Mouse (Mus musculus): ENCODE data around the gene Aldh1a1.
"Not testable (repeated sequence)": the region's sequence is repeated elsewhere in the genome, so short reads cannot be mapped to it uniquely, and the experiment has no call there.

Gene Aldh1a1

DNA sequence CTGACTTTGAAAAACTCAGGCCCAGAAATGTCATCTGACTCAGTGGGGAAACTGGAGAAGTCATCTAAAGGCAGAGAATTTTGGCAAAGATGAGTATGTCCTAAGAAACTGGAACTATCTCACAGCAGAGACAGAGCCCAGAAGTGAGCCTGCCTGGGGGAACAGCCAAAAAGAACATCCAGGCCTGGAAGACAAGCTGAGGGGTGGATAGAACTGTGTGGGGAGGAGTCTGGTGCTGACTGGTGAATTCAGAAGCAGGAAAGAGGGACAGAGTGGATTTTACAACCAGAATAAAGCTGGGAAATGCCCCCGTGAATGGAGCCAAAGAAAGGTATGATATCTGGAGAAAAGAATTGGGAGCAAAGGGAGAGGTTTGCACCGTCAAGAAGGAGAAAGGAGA lies at the start of gene Aldh1a1:
Gene Aldh1a1 (plus strand): TSS at position 225 of the 400 bp plus-strand sequence.
- no peak for DNase-seq (ENCODE audit: extremely low read depth, low read depth)

DNA sequence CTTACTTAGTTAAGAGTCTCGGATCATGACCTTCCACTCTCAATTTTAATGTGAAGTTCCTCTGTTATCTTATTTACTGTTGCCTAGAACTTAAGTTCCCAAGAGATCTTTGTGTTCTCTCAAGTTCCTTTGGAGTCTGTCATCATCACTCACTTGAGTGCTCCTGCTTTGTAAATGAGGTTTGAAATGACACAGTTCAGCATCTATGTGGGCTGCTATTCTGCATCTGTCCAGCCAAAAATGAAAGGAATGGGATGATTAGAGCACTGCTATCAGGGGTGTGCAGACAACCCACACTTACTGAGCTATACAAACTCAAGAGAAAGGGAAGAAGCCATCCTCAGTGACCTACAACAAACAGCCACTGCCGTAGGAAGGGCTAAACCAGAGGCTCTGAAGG lies 44.7 kb upstream of the Aldh1a1 start:
- no peak for DNase-seq (ENCODE audit: extremely low read depth, low read depth)

DNA sequence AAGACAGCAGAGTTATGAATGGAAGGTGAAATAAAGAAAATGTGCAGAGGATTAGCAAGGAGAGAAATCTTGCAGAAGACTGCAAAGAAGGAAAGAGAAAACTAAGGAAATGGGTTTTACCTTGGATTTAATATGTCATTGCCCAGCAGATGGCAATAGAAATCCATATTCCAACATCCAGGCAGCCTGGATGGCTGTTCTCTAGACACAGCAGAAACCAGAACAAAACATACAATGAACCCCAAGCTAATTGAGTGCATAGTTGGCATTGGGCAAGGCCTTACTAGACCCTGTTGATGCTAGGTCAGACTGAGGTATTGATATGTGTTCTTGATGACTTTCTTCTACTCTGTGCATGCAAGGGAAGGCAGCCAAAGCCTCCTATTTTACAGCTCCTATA lies 43.0 kb upstream of the Aldh1a1 start:
- no peak for DNase-seq (ENCODE audit: extremely low read depth, low read depth)

DNA sequence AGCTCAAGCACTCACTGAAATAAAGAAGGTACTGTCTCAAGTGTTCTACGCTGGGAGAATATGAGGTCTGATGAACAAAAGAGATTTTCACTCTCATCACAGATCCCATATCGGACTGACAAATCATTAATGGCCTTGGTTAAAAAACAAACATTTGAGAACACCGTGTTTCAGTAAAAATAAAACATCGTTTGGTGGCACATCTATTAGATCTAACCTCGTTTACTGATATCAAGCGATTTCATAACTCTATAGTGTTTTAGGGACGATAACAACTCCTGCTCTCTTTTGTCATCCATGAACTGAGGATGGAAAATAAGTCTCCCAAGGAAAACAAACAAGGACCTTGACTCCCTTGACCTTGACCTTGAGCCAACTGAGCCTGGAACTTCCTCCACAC lies 41.5 kb upstream of the Aldh1a1 start:
- DNase-seq (ENCODE audit: extremely low read depth, low read depth) = no peak

DNA sequence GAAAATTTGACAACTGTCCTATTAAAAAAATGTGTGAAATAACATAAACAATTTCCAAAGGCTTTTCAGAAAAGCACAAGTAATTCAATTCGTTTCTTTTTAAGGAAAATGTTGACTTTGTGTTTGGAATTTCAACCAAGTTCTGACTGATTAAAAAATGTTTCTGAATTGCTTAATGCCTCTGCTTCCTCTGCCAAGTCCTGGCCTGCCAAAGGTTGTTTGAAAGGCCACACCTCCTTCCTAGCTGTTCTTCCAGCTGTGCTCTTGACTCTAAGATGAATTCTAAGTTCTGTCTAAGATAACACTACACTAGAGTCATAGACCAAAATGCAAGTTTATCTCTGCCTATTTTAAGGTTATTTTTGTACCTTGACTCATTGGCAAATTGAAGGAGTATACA lies 8.0 kb upstream of the Aldh1a1 start:
- no peak for DNase-seq (ENCODE audit: extremely low read depth, low read depth)

DNA sequence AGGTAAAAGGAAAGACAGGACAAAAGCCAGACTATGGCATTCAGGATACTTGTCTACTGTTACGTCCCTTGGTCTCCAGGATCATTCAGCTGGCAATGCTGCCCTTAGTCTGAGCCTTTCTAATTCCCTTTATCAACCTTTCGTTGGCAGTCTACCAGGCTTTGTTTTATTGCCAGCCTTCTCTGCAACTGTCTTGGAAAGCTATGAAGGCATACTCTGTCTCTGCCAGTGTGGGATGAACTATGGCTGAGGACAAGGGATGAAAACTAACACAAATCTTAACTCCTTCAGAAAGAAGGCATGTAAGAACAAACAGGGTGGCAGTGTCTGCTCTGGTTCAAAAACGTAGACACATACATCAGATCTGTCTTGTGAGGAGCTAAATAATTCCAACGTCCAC lies 565 bp upstream of the Aldh1a1 start:
- no peak for DNase-seq (ENCODE audit: extremely low read depth, low read depth)

DNA sequence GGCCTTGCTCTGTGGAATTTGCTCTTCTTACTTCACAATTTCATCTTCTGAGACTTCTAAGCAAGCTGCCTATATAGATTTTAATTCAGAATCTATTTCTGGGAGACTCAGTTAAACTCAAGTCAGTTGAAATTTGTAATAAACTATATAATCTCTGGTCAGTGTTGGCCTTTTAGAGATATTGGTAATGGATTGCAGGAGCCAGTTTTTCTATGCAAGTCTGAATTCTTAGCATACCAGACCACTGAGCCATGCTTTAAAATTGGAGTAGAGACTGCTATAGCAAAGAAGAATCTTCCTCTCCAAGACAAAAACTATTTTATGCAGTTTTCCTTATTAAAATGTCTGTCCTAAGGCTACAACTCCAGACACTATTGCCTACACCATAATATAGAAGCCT lies 4.0 kb downstream of the Aldh1a1 start:
- no peak for DNase-seq (ENCODE audit: extremely low read depth, low read depth)

DNA sequence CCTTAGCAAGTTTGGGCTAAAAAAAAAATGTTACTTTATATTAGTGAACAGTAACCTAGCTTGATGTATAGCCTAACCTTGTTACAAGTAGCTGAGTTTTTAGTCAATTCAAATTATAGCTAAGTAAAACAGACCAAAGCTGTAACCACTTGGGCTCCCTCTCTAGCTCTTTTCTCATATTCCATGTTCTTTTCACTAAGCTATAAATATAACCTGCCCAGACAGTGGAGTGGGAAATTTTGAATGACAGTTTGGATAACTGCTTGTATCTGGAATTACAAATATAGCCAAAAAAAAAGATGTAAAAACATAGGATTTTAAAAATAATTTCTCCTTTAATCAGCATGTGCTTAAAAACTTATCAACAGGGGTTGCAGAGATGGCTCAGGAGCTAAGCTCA lies 12.8 kb downstream of the Aldh1a1 start:
- no peak for DNase-seq (ENCODE audit: extremely low read depth, low read depth)

DNA sequence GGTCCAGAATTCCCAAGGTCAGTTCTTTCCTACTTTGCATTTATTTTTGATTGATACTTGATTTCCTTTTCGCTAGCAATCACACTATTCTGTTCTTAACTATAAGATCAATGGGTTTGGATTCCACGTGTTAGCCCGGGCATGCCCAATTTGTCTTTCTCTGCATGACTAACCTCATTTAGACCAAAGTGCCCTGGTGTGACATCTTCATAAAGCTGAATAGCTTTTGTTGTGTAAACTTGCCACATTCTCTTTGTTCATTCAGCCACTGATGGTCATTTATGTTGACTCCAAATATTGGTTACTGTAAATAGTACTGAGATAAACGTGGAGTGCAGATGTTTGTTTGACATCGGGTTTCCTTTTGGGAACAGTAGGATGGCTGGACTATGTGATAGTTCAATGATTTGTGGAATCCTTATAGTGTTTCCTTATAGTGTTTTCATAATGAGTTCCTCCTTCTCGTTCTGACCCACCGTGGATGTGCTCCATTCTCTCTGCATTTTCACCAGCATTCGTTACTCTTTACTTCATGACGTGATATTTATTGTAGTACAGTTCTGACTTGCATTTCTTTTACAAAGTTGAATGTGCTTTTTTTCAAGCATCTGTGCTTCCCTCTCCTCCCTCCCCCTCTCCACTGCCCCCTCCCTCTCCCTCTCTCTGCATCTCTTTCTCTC lies 14.6 kb downstream of the Aldh1a1 start:
- DNase-seq (ENCODE audit: extremely low read depth, low read depth) = no peak

DNA sequence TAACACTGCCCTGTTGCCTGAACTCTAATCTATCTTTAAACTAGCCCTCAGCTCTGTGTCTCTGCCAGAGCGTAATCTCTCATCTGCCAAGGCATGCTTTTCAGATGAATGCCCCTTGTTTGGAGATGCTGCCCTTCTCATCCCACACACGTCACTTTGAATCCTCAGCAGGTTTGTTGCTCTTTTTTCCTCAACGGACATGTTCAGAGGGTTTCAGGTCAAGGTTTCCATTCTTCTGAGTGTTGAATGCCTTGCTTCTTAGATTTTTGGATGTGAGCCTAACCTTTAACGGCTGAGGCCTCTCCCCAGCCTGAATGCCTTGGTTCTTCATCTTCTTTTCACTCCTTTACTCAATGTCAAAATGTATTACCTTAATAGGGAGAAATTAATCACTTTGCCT lies 16.1 kb downstream of the Aldh1a1 start:
- no peak for DNase-seq (ENCODE audit: extremely low read depth, low read depth)

DNA sequence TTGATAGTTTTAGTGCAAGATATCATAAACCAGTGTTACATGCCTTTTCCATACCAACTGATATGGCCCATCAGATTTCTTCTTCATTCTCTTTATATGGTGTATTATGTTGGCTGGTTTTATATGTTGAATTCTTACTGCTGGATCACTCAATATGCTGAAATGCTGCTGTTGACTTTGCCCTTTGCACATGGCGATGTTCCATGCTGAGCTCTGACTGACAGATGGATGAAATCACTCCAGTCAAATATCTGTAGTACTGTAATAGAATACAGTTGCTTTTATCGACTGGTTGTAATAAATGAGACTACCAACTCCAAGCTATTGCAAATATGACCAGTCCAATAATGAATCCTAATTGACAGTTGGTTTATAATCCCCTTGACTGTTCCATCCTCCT lies 19.5 kb downstream of the Aldh1a1 start:
- no peak for DNase-seq (ENCODE audit: extremely low read depth, low read depth)

DNA sequence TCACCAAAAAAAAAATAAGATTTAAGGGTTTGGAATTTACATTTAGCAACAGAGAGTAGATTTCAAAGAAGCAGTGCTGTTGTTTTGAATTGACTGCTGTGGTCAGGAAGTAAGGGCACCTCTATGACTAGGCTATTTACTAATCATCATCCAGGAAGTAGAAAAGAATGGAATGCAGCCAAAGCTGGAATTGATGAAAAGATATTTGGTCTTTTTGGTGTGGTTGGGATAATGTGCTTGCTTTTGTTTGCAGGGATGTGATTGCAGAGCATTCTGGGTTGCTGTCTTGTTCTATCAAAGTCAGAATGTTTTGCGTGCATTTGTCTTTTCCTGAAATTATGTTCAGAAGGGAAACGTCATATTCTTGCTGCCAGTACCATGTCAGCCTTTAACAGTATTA lies 20.7 kb downstream of the Aldh1a1 start:
- DNase-seq (ENCODE audit: extremely low read depth, low read depth) = no peak

DNA sequence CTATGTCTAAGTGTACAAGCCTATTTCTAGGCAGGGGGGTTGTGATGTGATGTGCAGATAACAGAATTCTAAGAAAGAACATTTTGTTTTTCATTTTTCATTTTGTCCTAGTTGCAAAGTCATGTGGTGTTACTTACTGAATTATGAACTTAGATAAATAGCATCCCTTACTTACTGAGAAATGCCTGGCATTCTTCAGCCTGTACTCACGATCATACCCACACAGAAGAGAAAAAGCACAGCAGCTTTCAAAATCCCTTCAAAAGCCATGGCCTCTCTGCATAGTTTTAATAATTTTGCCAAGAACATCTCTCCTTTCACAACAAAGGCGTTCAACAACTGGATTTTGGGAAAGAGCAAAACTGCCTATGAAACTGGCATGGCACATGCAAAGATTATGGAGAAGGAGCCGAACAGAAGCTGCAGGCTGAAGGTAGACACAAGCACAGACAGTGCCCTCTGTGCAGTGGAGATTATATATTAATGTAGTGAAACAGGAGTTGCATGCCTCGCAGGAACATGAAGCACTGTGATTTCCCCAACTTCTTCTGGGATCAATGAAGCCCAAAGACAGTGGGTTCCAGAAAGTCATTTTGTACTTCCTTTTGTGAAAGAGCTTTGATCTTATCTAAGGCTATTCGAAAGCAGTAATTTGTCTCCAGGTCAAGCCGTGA lies 21.3 kb downstream of the Aldh1a1 start:
- DNase-seq (ENCODE audit: extremely low read depth, low read depth) = no peak

DNA sequence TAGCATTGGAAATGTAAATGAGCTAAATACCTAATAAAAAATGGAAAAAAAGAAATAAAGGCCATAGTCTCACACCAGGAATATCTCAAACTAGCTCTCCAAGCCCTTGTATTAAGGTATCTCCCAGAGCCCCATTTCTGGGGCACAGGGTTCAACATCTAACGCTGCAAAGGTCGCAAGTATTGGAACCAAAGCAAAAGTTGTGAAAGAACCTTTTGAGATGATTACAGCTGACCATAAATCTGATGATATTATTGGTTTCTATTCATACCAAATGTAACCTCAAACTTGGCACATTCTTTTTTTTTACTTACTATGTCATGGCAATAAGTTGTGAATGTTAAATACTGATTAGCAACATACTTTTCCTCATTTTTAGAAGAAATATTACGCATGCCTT lies 24.0 kb downstream of the Aldh1a1 start:
- no peak for DNase-seq (ENCODE audit: extremely low read depth, low read depth)

DNA sequence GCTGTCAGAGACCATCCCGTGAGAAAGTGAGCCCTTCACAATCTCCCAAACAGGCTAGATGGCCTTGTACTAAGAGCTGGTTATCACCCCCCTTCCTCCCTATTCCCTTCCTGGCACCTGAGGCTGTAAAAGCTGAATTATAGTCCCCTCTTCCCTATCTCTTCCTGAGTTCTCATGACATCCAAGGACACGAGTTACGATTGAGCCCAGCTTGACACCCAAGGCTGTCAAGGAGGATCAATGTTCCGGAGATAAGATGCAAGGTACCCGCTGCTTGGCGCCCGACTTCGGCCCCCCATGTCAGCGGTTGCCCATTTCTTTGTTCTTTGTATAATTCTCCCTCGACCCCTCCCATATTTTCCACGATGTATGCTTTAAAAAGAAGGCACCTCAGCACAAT lies 36.6 kb downstream of the Aldh1a1 start:
- not testable (repeated sequence) for DNase-seq (ENCODE audit: extremely low read depth, low read depth)

DNA sequence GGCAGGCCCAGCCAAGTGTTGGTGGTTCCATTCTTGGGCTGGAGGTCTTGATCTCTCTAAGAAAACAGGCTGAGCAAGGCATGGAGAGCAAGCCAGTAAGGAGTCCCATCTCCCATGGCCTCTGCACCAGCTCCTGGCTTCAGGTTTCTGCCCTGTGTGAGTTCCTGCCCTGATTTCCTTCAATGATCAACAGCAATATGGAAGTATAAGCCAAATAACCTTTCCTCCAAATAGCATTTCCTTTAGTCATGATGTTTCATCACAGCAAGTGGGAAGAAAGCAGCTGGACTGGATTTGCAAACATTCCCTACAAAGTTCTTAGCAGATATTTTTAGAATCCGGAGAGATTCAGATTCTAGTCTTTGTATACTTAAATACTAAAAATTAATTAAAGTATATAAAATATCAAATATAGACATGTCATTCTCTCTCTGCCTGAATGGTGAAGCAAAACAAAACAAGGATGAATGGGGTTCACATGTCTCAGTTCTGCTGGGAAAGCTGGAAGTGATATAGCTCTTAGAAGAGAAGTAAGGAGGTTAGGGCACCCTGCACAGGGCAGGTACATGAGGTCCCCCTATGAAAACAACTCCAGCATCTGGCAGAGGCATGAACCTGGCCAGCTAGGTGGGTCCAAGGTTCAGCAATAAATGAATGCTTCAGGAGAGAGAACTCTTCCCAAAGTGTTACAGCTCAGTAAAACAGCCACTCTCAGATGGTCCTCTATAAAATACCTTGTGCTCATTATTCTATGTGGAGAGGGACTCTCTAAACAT lies 37.6 kb downstream of the Aldh1a1 start:
- no peak for DNase-seq (ENCODE audit: extremely low read depth, low read depth)

DNA sequence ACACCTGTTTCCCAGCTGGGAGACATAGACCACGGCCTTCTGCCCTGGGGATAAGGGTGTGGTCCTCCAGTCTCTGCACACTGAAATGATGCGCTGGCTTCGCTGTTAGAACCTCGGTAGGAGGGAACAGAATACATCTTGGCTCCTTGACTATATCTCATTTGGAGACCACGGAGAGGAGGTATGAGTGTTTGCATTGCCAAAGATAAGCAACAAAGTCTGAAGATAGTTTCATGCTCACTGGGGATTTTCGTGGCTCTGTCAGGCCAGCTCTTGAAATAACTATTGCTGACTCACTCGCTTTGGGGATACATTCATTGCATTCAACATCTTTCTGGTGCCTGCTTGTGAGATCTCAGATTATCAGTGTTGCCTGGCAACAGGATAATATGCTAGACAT lies 44.0 kb downstream of the Aldh1a1 start:
- DNase-seq (ENCODE audit: extremely low read depth, low read depth) = no peak

DNA sequence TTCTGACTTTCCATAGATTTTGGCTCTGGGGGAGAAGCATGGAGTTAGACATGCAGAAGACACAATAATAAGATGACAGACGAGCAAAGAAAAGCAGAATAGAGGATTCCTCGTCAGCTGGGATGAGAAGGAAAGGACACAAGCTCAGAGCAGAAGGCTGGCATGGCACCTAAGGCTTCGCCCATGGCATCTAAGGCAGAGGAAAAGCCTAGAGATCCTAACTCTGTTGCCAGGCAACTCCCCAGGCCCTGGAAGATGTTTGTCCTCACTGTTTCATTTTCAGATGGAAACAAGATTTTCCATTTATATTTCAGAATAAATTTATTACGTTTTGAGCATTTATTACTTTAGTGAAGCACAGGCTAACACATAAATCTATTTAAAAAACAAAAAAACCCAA lies 48.5 kb downstream of the Aldh1a1 start:
- no peak for DNase-seq (ENCODE audit: extremely low read depth, low read depth)

DNA sequence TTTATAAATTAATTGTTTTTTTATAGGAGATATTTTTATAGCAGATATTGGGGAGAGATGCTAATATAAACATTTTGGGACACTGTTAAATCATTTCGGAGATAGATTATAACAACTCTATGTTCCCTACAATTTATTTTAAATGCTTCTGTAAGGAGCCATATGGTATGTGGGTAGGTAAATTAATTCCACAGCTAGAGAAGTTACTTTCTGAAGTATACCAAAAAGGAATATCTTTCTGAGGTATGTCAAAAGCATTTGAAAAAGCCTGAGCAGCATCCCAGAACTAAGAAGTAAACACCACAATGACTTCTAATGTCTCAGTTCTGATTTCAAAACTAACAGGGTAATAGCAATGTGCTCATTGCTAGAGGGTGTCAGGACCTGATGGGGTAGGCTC lies 49.4 kb downstream of the Aldh1a1 start:
- DNase-seq (ENCODE audit: extremely low read depth, low read depth) = no peak

DNA sequence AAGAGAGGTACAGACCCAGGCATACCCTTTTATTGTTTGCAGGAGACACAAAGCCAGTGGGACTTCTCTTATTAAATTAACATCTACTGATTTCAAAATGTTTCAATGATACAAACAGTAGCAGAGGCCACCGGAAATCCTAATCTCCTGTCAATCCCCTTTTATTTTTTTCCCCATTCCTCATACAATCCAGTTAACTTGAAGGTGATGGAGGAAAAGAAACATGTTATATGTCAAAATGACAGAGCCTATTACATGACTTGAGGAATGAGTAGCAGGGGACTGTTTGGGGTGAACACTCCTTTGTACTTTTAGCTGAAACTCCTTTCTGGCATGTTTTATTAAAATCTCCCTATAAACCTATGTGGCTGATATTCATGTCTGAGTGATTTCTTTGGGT lies 51.3 kb downstream of the Aldh1a1 start:
- no peak for DNase-seq (ENCODE audit: extremely low read depth, low read depth)

DNA sequence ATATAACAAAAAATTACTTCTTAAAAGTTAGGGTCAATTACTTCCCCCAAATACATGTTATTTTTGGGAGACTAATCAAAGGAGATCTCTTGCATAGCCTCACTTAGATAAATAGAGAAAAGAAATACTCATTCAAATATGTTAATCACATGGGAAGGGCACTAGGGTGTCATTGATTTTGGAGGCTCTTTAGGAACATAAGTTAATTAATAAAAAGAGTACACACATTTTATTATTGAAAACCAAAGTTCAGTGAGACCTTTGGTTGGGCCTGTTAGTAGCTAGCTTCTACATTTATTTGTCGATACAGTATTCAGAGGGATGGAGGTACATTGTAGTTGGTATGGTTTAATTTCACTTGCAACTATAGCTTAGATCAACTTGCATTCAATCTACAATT lies 52.4 kb downstream of the Aldh1a1 start:
- no peak for DNase-seq (ENCODE audit: extremely low read depth, low read depth)

DNA sequence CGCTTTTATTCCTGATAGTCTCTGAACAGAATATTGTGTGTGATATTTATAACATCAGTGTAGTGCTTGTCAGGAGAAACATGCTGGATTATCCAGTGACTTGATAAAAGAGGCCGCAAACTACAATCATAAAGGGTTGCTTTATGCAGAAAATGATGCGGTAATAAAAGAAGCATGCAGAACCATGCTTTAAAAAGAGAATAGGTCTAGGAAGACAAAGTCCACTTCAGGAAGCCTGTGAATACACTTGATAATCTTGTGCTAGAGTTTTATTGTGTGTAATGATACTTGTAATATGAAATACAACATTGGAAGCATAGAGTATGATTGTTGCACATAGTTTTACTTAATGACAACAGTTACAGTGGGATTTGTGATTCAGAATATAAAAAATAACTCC lies 54.5 kb downstream of the Aldh1a1 start:
- DNase-seq (ENCODE audit: extremely low read depth, low read depth) = no peak

DNA sequence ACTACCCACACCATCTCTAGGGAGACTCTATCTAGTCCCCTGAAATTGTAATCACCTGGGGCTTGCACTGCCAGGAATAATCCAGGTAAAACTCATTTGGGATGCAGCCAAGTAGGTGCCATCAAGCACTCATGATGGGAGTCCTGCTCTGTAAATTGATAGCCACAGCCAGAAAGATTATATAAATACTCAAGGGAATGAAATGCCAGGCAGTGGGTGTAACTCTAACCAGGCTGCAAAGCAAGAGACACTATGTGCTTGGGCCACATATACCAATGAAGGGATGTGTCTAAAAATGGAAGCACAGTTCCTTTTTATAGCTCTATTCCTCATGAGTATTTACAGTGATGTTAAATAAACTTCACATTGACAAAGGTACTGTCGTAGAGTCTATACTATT lies 56.9 kb downstream of the Aldh1a1 start:
- no peak for DNase-seq (ENCODE audit: extremely low read depth, low read depth)

All from MEL-GATA-1-ER (cell line).